Mouse (Mus musculus) heart, postnatal 14 days (tissue): ENCODE data around the gene Bckdha. TPM values are rescaled to one million over a fixed set of nuclear protein-coding genes. Genes with fewer than 3 reads are reported as not detected.

Experiments used
- DNase-seq, 2 experiments: peaks; one replicate each; pipeline ENCODE4 v3.0.0; 2021 to 2022
- intact Hi-C: fragments of 180-260 bp; cut with DNase I; formaldehyde crosslinking; loops from one replicate; pipeline ENCODE4 v1.15.1; 2025
- long read RNA-seq, 2 experiments: library from polyadenylated mRNA; stranded (forward); transcript quantifications; one replicate each; pipeline ENCODE4 v2.0.0; 2021
- total RNA-seq, 2 experiments: library from RNA; stranded (reverse); gene quantifications; 2 replicates each; pipeline ENCODE4 v1.2.3; 2021

The Bckdha gene
- 100 to 1,000 TPM; 132 to 146 TPM for total RNA-seq
- long read RNA-seq, experiment 1, transcript Bckdha-201 (9 exons, 1,899 nt), result major isoform, 136 of 159 reads
- long read RNA-seq, experiment 1, partial matches to known transcripts, result 17 of 159 reads
- long read RNA-seq, experiment 1, other reads (novel, unspliced or antisense), result 6 of 159 reads
- long read RNA-seq, experiment 2, transcript Bckdha-201 (9 exons, 1,899 nt), result major isoform, 105 of 132 reads
- long read RNA-seq, experiment 2, partial matches to known transcripts, result 26 of 132 reads
- long read RNA-seq, experiment 2, other reads (novel, unspliced or antisense), result 1 of 132 reads

- DNase-seq, result peak; percentile 99
- intact Hi-C loops, result no loop called here
Observed at GRCm38 (mm10) chr7:25658657-25659472, at the start of gene Bckdha, which contains the start of gene Exosc5. Gene Bckdha (minus strand): TSS chr7:25658981. Gene Exosc5 (plus strand): TSS chr7:25659164.

DNA sequence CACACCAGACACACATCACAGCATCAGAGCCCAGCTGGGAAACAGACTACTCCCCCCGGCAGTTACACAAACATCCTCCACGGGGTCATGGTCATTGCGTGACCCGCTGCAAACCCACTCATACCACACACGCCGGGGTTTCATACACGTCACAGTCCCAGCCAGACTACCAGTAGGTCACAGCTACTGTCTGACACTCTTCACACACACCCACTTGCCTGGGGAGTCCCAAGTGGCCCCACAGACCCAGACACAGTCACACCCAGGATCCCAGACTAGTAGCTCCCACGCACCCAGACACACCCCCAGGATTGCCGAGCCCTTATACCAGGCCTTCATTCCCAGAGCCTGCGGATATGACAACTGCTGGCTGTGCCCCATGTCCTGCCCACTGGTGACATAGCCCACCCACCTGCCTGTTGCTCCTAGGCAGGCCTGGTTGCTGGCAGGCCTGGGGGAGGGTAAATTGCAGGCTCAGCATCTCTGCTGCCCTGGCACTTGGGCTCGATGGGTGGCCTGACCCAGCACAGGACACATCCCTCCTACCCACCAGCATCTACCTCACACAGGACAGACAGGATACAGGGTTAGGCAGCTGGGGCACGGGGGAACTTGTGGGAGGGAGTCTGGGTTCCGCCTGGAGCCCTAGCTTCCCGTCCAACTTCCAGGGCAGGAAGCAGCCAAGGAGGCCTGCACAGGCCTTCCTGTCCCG lies 49.0 kb upstream of the Bckdha start:
- intact Hi-C loops, result loop anchor here (1.0 kb wide), 1 partner anchor 19 kb away; no protein-coding TSS in a partner anchor
- peak; percentile 59 to 66 for DNase-seq

GRCm38 (mm10) chr7:25706578-25707170 lies 47.9 kb upstream of the Bckdha start:
- DNase-seq, result no peak

DNA sequence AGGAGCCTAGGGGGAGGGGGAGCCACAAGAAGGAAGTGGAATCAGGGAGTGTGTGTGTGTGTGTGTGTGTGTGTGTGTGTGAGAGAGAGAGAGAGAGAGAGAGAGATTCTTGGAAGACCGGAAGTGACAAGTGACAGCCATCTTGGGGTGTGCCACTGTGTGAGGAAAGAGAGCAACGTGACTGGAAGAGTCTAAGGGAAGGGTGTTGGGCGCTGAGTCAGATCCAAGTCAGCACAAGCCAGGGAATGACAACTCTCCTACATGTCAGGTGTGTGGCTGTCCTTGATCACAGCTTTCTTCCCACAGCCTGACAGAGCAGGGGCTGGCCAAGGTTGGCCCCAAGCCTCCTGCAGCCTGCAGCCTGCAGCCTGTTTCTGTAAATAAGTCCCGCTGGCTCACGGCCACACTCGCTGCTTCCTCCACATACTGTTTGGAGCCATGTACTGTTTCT lies 47.0 kb upstream of the Bckdha start:
- intact Hi-C loops, result no loop called here
- DNase-seq, result peak in 1 of 2 experiments; percentile 61

More at GRCm38 (mm10) chr7:25706578-25707170, 47.9 kb upstream of the Bckdha start:
- intact Hi-C loops, result no loop called here

DNA sequence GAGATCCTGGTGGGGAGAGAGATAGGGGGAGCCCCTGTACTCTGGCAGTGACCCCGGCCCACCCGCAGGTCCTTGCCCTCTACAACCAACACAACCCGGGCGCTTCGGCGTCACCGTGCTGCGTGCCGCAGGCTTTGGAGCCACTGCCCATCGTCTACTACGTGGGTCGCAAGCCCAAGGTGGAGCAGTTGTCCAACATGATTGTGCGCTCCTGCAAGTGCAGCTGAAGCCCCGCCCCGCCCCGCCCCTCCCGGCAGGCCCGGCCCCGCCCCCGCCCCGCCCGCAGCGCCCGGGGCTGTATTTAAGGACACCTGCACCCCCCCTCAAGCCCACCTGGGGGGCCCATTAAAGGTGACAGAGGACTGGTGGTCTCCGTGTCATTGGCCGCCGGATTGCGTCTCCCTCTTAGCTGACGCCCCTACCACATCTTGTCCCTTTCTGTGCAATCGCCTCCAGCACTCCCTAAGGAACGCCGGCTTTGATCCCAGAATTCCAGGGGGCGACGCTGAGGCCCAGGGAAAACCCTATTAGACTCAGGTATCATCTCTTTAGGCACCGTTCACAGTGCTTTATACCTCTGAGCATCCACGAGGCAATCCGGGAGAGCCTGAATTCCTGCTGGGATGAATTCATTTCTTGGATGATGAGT lies 46.1 kb upstream of the Bckdha start:
- peak in 1 of 2 experiments; percentile 19 for DNase-seq
- intact Hi-C loops, result no loop called here

GRCm38 (mm10) chr7:25703793-25704494 lies 45.2 kb upstream of the Bckdha start:
- intact Hi-C loops, result no loop called here
- DNase-seq, result peak in 1 of 2 experiments; percentile 58

DNA sequence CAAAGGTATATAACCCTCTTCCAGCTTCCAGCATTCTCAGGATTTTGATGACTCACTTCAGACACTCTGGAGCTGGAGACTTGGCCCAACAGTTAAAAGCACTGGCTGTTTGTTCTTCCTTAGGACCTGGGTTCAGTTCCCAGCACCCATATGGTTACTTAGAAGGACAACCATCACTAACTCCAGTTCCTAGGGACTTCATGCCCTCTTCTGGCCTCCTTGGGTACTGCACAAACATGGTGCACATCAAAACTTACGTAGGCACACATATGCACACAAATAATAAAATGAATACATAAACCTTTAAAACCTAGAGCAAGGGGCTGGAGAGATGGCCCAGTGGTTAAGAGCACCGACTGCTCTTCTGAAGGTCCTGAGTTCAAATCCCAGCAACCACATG lies 43.6 kb upstream of the Bckdha start:
- DNase-seq, result no peak
- intact Hi-C loops, result no loop called here

DNA sequence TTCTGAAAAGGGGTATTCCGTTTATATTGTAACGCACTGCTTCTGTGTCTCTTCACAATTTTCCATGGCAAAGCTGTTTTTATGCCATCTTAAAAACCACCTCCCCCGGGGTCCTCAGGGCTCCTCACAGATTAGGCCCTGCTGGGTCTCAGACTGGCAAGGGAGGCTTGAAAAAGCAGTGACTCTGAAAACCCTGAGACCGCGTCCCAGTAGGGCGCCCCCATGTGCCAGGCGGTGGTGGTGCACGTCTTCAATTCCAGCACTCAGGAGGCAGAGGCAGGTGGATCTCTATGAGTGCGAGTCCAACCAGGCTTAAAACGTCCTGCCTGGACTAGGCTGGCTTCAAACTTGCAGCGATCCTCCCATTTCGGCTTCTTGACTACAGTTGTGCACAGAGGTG lies 42.0 kb upstream of the Bckdha start:
- intact Hi-C loops, result no loop called here
- DNase-seq, result no peak

DNA sequence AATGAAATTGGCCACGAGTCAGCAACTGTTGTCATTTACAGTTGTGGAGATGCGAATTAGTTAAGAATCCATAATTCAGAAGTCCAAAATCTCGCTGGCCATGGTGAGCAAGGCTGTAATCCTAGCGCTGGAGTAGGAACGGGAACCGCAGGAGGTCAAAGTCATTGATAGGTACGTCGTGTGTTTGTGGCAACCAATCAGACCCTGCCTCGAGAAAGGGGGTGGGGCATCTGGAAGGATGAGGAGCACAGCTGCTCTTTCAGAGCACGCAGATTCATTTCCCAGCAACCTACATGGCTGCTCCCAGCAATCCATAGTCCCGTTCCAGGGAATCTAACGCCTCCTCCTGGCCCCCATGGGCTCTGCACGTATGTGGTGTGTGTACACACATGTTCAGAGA lies 41.1 kb upstream of the Bckdha start:
- intact Hi-C loops, result no loop called here
- no peak for DNase-seq

- DNase-seq, result no peak
- intact Hi-C loops, result no loop called here
Observed at GRCm38 (mm10) chr7:25694104-25694503, 35.3 kb upstream of the Bckdha start.

GRCm38 (mm10) chr7:25690051-25690450 lies 31.3 kb upstream of the Bckdha start:
- intact Hi-C loops, result no loop called here
- DNase-seq, result no peak

- no peak for DNase-seq
Observed at GRCm38 (mm10) chr7:25689603-25690021, 30.8 kb upstream of the Bckdha start.

DNA sequence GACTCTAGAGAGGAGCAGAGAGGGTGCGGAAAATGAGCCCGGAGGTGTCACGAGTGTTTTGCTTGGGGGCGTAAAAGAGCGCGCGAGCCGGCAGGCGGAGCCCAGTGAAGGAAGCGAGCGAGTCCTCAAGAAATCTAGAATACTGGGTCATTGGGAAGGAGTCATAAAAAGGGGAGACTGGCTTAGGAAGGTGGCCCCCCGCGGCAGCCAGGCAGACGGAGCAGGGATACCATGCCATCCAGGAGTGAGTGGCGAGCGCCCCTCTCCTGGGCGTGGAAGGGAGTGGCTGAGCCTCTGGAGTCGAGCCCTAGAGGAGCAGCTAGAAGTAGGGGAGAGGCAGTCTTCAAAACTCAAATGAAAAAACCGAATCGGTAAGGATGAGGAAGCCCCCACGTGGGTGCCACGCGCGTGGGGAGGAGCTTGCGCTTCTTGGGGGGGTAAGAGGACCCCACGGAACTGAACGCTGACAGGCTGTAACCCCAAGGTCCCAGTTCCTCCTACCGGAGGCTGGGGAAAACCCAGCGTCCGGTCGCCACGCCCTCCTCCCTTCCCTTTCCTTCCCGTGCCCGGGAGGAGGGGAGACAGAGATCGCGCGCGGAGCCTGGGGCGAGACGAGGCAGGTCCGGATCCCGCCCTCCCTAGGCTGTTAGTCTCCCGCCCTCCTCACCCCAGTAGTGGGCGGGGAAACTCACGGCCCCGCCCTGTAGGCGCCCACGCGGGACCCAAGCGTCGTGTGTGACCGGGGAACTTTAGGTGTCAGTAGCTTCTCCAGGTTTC lies 30.2 kb upstream of the Bckdha start:
- peak; percentile 80 to 82 for DNase-seq
- intact Hi-C loops, result loop anchor here (1.0 to 2.0 kb wide), 2 partner anchors 19 to 66 kb away; partner anchors contain the start of gene Hnrnpul1

More at GRCm38 (mm10) chr7:25689603-25690021, 30.8 kb upstream of the Bckdha start:
- intact Hi-C loops, result loop anchor here (2.0 kb wide), 1 partner anchor 65 kb away; the partner anchor contains the start of gene Hnrnpul1

GRCm38 (mm10) chr7:25687811-25688401 lies 29.1 kb upstream of the Bckdha start:
- intact Hi-C loops, result loop anchor here (1.0 to 2.0 kb wide), 2 partner anchors 20 to 67 kb away; partner anchors contain the start of gene Hnrnpul1
- peak; percentile 77 for DNase-seq

- intact Hi-C loops, result no loop called here
- DNase-seq, result peak; percentile 89 to 90
Observed at GRCm38 (mm10) chr7:25686680-25687531, 28.1 kb upstream of the Bckdha start, which contains the start of gene Tgfb1. Gene Tgfb1 (plus strand): TSS chr7:25687002.

- intact Hi-C loops, result no loop called here
- peak in 1 of 2 experiments; percentile 12 for DNase-seq
Observed at GRCm38 (mm10) chr7:25685926-25686470, 27.2 kb upstream of the Bckdha start.
